Mouse (Mus musculus): ENCODE measurements around the gene Chrng.

DNA sequence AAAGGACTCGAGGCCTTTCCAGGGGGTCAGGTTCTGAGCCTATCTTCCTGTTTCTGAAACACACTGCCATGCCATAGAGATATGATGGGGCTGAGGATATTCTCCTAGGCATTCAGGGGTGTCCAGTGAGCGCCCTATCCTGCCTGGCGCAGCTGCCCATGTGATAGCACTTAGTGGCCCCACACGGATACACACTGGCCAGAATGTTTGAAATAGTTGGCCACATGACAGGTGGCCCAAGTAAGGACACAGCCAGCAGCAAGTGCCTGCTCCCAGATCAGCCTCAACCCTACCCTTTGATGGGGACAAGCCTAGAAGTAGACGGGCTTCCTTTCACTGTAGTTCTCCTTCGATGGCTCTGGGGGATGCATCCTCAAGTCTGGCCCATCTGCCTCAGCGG is at the start of gene Chrng:
- TF ChIP-seq CTCF (IDR thresholded peaks at IDR 0.05; ENCODE audit: borderline replicate concordance, insufficient read depth, low read length) (no peak), POLR2A (IDR thresholded peaks at IDR 0.05; ENCODE audit: low read depth, low read length) (no peak)
